Mouse (Mus musculus) neural tube, embryonic 10.5 days (tissue): Measurements from ENCODE around the gene Cdc37.

Experiments used
- DNase-seq: peaks from one replicate; pipeline ENCODE4 v3.0.0-alpha.2; 2017; ENCODE audit warnings: low spot score; ENCODE audit errors: extremely low spot score

The Cdc37 gene

DNA sequence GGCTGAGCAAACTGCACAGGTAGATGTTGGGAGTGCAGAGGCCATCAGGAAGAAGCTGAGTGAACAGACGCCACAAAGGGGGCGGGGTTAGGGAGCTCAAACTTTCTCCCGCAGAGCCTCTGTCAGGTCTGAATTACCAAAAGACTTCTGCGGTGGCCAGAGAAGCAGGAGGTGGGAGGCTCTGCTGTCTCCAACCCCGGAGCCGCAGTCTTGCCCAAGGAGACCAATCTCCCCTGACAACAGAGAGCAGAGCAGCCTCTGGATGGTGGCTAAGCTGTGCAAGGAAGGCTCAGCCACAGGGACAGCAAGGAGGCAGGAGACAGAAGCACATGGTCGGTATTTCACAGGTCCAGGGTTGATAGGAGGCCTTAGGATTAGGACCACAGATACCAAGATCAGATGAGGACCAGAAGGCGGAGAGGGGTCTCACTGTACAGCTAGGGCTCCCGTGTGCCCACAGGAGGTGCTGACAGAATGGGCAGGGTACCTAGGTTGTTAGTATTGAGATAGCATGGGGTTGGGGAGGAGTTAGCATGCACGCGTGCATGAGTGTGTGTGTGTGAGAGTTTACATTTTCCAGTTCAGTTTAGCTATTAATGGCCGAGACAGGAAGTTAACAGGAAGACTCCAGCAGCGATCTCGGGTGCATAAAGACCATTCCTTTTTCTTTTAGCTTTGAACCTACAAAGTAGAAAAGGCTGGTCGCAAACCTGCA lies 49.2 kb downstream of the Cdc37 start:
- no peak for DNase-seq

DNA sequence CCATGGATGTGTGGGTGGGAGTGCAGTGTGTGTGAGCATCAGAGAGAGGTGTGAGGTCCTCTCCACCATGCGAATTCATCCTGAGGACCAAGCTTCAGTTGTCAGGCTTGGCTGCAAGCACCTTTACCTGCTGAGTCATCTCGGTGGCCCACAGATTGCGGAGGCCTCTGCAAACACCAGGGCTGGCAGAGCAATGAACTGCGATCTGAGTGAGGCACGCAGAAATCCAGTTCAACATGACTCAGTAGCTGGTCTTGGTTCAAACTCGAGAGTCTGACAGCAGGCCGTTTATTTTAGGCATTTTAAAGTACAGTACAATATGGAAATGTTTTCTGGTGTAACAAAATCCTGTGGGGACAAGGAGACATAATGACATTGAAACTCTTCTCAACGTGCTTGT lies 52.0 kb downstream of the Cdc37 start:
- DNase-seq = no peak

DNA sequence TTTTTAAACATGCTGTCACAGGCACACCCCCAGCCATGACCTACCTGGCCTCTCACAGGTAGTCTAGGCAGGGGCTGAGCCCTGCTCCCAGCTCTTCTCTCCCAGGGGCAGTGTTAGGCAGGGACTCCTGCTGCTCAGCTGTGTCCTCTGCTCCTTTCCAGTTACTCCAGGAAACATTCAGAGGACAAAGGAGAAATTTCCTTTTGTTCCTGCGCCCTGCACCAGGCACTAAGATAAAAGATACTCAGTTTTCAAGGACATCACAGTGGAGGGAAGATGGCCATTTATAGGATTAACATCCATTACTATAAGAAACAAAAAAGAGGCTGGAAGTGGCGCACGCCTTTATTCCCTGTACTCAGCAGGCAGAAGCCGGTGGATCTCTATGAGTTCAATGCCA lies 53.8 kb downstream of the Cdc37 start:
- DNase-seq = no peak

DNA sequence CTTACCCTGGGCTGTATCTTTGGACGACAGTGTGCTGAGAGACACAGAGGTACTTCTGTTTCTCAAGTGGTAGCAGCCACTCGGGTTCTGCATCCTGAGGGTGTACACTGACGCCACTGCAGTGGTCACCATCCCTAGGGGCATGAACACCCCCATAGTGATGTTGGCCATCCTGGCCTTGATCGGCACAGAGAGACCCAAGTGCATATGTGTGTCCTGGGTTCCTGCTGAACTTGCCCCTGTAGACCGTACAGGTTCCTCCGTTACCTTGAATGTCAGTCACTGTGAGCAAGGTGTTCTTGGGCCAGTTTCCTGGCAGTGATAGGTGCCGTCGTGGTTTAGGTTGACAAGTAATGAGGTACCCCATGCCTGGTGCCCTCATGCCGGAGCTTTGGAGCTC lies 56.4 kb downstream of the Cdc37 start:
- no peak for DNase-seq

DNA sequence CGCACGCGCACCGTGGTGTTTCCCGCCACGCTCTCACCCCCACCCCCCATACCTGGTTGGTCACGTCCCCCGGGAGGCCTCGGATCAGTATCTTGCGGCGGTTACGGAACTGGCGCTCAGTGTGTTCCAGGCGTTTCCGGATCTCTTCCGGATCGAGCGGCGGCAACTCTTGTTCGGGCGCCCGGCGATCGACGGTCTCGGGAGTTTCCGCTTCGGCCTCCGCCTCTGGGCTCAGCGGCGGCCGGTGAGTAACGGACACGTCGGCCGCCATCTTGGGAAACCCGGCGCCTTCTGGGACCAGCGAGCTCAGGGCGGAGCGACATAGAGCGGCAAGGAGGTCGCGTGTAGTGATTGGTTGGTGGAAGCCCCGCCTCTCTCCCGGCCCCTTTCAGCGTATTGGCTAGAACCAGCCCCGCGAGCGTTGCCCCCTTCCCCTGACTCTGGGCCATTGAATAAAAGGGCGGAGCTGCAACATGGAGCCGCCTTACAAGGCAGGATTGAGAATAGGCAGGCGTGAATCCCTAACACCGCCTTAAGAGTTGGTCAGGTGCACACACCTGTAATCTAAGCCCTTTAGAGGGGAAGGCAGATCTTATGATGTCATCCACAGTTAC lies 58.0 kb downstream of the Cdc37 start, which contains the start of the genes Gm38431 and Raver1:
Gene Gm38431, minus strand, starts transcription at position 291 of the 614 bp plus-strand sequence.
Gene Raver1, minus strand, starts transcription at position 302 of the 614 bp plus-strand sequence.
- peak; percentile 95 for DNase-seq

DNA sequence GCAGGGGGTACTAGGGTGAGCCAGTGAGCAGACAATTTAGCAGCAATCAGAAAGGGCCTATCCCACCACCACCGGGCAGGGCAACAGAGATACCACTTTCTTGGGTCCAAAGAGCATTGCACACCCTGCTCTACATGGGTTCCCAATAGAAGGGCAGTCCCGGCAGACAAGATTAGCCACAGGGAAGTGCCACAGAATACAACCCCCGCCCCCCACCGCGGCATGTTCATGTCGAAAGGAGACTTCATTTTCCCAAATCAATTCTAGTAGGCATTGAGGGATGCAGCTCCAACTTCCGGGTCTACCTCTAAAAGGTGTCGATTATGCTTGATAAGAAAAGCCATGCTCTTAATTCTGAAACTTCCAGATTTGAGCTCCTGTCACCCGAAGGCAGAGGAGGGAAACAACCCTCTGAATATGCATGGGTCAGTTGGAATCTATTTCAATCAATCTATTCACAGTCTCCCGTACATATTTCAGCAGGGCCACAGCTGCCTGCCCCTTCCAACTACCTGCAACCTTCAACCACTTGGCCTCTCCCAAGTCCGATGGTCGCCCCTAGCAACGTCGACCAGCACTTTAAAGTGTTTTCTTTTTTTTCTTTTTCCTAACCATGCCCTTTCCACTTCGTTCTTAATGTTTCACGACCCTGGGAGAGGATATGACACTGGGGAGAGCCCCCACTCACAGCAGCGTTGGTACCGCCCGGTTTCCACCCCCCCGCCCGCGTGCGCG lies 58.6 kb downstream of the Cdc37 start:
- no peak for DNase-seq

DNA sequence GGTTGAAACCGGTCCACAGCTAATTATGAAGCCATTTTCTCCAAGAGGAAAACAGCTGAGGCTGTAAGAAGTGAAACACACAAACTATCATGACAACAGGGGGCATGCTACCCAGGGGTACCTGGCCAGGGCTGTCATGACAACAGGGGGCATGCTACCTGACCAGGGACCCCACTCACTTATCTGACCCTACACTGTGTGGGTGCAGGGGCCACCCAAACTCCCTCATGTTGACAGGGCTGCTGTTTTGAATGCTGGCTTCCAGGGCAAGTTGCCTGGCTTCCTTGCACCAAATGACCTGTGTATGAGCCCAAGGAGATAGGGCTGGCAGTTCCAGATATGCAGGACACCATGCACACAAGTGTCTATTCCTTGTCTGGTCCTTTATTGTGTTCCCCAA lies 59.2 kb downstream of the Cdc37 start:
- no peak for DNase-seq

DNA sequence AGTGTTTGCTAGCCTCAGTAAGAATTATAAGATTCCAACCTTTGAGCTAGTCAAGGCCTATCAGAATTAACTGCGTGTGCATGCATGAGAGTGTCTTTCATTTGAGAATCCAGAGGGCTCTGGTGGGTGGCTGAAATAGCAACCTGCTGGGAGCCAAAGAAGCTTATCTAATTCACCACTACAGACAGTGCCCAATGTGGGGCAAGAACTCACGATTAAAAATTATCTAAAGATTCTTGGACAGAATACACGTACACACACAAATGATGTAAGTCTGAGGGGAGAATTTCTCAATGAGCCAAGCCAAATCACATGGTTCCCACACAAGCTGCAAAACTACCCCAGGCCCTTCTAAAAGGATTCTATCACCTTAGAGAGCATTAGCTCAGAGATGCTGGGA lies 66.5 kb downstream of the Cdc37 start:
- DNase-seq = no peak
